Mouse (Mus musculus) lung, postnatal 36 days (tissue): ENCODE data around the gene Kctd18.

ENCODE experiments used
- DNase-seq: peaks from one replicate; pipeline ENCODE4 v3.0.0; 2022; ENCODE audit warnings: mixed read lengths

Gene Kctd18

DNA sequence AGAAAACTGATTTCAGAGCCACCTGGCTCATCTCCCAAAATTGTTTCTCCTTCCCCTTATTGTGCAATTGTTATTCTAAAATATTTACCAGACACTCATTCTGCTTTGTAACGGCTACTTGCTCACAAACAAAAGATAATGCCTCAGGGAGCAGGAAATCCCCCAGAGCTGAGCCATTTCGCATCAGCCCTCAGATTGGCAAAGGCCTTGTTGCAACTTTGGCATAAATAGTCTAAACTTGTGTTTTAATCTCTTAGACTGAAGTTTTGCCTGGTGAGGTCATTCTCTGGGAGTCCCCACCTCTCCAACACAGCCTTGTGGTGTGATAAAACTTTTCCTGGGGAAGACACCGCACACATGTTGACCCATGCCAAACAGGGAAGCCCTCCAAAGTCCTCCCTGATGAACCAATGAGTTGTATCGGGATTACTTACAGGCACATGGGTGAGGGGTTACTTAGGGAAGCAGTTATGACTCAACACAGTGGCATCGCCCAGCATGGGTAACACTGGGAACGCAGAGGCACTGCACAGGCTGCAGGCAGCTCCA lies 29.6 kb downstream of the Kctd18 start:
- no peak for DNase-seq

DNA sequence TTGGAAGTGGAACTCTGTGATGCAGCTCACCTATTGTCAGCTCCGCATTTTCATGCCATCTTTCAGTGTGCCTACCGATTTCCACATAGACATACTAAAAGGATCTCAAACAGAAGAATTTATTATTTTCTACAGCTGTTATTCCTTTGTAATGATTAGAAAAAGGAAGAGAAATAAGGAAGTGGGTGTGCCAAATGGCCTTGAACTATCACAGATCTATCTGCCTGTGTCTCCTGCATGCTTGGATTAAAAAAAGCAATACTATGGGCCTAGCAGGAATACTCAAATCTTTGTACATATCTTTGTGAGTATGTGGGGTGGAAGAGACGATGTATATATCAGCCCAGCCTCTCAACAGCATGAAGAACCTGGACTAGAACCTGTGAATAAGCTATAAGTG lies 41.9 kb downstream of the Kctd18 start:
- DNase-seq = no peak

DNA sequence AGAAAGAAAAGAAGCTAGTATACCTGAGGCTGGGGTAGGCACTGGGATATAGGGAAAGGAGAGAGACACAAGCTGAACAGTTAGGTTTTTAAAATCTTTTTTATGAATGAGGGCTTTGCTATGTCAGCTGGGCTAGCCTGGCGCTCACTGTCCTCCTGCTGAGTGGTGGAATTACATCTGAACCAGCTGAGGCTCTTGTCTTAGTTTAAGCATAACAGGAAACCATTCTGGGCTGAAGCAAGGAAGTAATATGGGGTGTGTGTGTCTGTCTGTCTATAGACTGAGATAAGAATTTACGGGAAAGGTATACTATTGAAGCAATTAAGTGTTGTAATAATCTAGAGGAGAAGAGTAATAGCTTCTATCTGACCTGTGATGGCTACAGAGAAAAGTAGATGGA lies 47.2 kb downstream of the Kctd18 start:
- DNase-seq = no peak

DNA sequence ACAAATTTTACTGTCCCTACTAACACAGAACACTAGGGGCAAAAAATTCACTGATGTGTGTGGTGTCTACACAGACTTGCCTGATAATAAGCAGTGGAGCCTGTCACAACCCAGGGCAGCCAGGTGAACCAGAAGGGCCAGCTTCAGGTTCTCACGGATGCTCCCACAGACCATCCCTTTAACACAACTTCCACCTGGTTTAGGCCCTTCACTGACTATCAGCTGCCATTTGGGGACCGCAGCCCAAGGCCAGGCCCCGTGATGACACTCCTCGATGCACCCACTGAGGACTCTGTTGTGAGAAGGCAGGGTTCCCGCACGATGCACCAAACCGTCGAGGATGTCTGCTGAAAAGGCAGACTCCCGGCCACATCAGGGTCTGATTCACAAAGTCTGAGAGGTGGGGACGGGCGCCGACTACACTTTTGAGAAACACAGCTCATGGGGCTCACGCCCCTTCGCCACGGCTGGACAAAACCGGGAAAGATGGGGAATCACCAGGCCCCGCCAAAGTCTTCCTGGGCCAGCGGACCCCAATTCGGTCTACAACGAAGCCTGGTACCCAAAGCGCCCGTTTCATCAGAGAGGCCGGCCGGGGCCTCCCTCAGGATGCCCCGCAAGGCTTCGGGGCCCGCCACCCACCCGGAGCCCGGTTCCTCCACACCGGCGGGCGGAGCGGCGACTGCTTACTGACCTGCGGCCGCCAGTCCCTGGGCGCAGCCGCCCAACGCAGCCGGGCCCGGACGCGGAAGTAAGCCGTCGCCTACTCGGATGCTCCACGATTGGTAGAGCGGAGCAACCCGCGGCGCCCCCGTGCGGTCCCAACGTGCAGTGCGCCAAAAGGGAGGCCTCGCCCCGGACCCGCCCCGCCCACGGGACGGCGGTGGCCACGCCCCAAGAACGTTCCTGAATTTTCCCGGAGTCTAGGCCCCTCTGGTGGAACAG lies 49.2 kb downstream of the Kctd18 start:
- peak; percentile 97 for DNase-seq

DNA sequence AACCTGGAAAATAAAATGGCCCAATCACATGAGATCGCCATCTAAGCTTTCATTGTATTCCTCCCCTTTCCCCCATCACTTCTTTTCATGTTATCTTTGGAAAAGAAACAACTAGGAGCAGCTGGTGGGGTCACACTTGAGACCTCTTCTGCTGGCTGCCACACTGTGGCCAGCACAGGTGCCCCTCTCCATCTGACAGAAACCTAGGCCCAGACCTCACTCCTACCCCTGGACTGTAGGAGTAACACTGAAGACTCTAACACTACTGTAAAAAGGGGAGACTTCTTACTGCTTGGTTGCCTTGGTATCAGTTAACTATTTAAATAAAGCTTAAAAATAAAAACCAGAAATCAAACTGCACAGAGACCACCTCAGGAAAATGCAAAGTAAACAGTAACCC lies 63.0 kb downstream of the Kctd18 start:
- no peak for DNase-seq

DNA sequence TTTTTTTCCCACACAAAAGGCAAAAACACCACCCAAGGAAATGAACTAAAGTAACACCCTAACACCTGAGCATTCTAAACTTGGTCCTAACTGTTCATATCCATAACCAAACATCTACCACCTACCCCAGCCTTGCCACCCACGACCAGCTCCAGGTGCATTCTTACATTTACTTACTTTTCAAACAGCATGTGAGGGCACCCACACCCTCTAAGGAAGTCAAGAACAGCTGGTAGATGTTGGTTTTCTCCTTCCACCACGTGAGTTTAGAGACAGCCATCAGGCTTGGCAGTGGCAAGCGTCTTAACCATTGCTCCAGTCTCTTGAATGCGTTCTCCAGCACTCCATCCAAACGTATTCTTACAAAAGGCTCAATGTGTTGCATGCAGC lies 64.4 kb downstream of the Kctd18 start:
- DNase-seq = no peak

DNA sequence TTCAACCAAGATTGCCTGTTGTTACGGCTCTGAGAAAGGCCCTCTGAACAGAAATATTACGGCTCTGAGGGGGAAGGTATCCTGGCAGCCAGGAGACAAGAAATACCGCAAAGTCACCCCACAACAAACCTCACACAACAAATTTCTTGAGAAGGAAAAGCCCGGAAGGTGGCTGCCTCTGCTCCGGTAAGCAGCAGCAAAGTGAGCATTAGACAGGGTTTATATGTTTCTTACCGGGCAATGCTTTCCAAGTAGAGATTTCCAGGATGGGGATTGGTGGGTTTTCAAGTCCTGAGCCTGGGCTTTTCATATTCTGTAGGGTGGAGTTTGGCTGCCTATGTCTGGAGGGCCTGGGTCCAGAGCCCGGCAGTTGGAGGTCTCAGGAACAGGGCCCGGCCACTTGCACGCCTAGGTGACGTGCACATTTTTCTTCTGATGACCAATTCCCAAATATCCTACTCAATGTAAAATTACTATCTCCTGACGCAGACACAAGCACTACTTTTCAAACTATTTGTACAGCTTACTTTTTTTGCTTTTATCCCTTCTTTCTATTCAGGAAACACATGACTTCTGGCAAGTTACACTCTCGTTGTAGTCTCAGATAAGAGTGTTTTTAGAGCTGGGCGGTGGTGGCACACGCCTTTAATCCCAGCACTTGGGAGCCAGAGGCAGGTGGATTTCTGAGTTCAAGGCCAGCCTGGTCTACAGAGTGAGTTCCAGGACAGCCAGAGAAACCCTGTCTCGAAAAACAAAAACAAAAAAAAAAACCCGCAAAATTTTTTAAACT lies 65.0 kb downstream of the Kctd18 start:
- no peak for DNase-seq

DNA sequence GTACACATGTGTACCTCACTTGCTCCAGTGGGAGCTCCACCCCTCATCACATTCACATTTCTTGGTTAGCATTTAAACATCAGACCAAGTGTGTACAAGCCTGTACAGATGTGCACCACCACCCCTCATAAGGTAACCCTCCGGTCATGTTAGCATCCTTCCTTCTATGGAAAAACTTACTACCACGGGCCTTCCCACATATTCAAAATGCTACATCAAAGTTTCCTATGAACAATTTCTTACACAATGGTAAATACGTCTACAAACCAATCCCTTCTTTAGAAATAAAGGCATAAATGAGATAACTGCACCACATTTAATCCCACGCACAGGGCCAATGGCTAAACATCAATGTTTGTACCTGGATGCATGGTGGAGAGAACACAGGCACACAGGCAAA lies 66.2 kb downstream of the Kctd18 start:
- no peak for DNase-seq

DNA sequence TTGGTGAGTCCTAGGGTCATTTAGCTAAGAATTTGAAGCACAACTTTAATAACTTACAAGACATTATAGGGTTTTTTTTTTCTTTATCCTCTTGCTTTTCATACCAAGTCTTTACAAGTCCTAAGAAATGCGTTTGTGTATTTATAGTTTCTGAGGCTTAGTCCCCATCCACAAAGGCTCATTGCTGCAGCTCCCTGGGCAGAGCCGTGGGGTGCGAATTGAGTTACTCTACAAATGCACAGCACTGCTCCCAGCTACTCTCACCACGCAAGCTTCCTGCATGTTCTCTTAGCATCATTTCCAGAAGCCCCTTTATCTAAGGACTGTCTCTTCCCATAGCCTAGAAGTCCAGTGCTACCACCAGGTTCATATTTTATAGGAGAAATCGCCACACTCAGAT lies 69.0 kb downstream of the Kctd18 start:
- DNase-seq = no peak

DNA sequence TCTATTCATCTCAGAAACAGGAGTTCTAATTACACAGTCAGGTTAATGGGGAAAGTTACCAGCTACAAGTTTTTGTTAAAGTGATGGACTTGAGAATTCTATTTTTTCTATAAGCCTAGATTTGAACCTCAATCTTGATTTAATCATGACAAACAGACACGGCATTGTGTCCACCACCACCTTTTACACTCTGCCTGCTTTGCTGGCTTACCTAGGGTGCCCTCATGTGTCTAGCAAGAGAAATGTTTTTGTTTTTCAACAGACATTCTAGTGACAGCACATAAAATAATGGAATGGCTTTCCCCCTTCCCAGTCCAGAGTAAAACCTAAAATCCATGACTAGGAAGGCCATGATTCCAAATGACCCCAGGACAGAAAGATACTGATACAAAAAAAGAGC lies 69.6 kb downstream of the Kctd18 start:
- DNase-seq = peak; percentile 17

DNA sequence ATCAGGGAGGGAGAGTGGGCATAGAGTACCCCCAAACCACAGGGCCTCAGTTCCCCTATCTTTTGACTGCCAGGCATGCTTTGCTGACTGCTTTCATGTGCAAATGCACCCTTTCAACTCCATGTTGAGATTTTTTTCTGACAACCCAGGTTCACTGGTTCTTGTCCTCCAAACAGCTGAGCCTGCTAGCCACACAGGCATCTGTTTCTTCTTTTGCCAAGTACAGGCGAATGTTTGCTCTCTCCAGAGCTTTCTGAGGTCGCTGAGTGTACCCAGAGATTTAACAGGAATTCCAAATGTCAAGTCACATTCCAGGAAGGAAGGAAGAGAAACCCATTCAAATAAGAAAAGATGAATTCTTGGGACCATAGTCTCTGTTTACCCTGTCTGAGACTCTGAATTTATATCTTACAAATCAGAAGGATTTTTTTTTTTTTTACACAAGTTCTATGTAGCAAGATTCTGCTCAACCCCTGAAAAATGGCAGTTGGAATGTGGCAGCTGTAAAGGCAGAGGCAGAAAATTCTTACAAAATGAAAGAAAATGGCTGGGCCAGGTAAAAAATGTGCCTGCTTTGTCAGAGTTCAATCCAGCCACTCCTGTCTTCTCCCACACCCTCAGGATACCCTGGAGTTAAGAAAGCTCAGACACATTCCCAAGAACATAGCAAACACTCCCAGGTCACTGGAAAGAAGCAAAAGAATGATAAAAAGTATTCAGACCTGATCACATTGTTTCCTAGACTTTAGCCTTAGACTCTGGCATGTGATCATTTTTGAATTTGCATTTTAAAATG lies 71.0 kb downstream of the Kctd18 start:
- no peak for DNase-seq

DNA sequence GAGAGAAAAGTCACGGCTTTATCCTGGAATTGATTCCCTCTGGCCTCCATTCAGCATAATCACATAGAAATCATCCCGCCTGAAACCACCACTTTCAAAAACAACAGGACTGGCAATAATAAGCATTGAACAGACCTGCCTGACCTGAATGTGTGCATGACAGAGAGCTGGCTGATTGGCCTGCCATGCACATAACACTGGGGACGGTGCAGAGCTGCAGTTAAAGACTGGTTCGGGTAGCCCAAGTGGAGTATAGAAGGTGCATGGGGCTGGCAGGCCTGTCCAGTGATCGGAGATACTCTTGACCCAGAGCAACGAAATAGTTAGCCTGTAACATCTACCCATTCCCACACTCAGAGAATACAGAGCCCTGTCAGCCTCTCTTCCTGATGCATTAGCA lies 76.5 kb downstream of the Kctd18 start:
- no peak for DNase-seq

DNA sequence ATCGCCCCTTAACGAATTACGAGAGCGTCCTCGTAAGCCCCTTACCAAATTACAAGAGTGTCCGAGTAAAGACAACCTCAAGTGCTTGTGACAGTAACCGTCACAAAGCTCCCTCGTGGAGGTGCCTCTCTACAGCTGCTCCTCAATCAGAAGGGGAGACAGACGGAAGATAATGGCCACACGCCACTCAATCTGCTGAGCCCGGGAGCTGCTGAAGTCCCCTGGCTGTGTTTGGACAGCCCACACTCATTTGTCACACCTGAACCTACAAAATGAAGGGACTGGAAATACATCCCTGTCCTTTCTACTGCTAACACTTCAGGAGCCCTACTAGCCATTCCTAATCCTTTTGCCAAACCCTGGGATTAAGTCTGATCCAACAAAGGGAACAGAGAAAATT lies 77.0 kb downstream of the Kctd18 start:
- DNase-seq = no peak

DNA sequence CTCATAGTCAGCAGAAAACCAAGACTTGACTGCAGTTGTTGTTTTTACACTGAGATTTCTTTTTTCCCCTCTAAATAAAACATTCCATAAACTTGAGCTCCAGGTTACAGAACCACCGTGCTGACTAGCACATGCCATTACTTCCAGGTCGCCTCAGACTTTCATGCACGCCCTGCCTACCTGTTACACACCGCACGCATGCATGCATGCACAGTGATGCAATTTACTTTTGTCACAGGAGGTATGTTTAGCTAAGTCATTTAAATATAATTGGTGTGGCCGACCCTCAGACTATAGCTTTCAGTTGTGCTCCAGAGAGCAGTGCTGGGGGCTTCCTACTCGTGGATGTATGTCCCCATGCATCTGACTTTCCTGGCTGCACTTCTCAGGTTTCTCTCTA lies 77.7 kb downstream of the Kctd18 start:
- DNase-seq = no peak

DNA sequence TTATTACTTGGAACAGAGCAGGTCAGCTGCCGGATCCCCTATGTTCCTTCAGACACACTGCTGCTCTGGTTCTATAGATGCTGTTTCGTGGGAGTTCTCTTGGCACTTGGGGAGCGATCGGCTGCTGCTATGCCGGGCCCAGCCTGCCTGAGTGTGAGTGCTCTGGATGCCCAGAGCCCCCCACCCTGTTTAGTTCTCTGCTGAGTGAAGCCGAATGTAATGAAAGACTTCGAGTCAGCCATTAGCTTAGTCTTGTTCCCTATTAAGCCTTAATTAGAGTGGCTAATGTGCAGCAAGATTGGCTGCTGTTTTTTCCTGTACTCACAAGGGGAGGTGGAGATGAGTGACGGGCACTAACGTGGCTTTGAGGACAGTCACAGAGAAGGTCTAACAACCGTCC lies 78.1 kb downstream of the Kctd18 start:
- DNase-seq = no peak

DNA sequence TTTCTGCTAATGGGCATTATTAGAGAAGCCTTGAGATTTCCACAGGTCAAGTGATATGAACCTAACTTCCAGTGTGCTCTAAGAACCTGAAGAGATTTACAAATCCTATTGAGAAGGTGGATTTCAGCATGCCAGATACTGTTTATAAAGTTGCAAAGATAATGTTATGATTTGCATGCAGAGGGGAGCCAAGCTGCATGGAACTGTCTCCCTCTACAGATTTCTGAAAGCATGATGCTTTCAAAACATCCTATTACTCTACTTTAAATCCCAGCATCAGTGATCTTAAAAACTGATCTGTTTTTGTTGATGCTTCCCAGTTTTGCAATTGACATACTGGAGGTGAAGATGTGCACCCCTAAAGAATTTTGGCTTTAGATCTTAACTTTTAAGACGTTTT lies 84.5 kb downstream of the Kctd18 start:
- DNase-seq = no peak

DNA sequence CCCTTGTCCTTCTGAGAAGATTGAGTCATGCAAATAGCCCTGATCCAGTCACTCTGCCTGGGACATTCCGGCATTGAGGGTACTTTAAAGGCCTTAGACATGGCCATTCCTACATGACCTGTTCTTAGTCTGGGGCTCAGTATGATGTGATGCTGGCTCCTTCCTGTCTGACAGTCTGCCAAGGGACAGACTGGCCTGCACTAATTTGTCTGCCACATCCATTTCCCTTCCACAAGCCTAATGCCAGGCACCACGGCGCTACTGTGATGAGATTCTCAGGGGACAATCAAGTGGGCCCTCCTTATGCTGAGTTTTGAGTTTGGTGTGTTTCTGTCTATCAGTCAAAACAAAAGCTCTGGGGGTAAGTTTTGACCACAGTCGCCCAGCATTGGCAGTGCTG lies 100.2 kb downstream of the Kctd18 start:
- peak; percentile 10 for DNase-seq

DNA sequence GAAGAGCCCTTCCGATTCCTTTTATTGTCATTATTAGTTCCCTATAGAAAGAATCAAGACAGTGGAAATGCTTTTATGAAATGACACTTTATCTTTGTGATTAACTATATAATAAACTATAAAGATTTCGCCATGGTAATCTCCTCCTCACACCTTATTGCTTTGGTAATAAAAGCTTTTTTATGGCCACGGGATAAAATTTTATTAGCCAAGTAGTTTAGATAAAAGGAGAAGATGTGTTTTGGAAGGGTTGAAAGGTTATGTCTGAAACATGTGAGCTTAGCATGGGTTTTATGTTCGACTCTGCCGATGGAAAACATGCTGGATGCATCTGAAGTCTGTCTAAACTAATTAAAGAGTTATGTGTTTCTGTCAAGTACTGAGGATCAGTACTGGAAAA lies 101.4 kb downstream of the Kctd18 start:
- DNase-seq = no peak

DNA sequence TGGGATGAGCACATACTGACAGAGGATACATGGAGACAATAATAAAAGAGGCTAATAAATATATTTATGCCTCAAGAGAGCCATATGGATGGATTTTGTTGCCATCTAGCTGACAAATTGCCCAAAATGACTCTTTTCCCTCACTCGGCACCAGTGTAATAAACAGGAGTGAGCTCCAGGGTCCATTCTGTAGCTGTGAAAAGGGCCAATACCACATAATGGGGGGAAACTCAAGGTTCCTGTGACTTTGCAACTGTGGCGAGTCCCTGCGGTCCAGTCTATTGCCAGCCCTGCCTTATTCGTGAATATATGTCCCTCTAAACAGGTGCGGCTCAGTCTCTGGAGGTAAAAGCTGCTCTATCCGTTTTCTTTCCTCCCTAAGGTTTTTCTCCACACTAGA lies 107.2 kb downstream of the Kctd18 start:
- no peak for DNase-seq

DNA sequence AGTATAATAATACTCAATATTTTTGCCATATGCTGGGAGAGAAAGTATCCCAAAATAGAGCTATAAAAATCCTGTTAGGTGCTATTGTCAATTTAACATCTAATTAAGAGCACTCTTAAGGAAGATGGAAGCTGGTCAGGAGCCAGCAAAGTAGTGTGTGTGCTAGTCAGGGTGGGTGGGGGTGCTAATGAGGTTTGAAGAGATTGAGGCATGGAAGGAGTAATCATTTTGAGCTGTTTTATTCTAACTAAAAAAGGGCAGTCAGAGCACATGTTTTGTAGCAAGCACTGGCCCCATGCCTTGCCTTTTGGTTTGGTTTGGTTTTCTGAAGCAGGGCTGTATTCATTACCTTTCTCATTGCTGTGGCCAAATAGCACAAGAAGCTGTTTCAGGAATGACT lies 112.4 kb downstream of the Kctd18 start:
- DNase-seq = no peak

DNA sequence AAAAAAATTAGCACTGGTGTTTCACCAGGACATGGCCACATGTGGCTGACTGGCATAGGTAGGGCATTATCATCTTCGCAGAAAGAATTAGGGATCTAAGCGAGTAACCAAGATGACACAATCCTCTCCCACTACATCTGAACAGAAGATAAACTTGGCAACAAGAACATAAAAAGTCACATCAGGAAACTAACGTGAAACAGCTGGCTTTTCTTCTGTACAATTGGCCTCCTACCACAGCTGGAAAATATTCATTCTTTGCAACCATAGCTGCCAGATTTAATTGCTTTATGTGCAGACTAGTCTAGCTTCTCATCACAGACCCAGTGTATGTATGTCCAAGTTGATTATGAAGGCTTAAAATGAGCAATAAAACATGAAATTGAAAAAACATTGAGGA lies 112.8 kb downstream of the Kctd18 start:
- peak; percentile 13 for DNase-seq
